In genomic region chr6:95704626-95705025, GRCm38 (mm10) we compare ENCODE assay signal across 15 mouse cellular contexts.
"Had no signal": no experiment of that assay in that cellular context is flagged by ENCODE, and none has a peak within 500 bp of the region (broad histone marks: within the 10 kb centered on the region; RNA-seq: fewer than 3 reads in every experiment).

No protein-coding gene starts in this region.

- H3K27me3 ChIP-seq: limb, embryonic 15.5 days; liver, embryonic 13.5 days; neural tube, embryonic 15.5 days had no signal

- H3K9me3 ChIP-seq: limb, embryonic 15.5 days; liver, embryonic 13.5 days; midbrain, embryonic 10.5 days; neural tube, embryonic 15.5 days had no signal

- H3K4me2 ChIP-seq: limb, embryonic 15.5 days; liver, embryonic 13.5 days; neural tube, embryonic 15.5 days had no signal

- H3K4me1 ChIP-seq: limb, embryonic 15.5 days; neural tube, embryonic 15.5 days had no signal

- H3K9ac ChIP-seq: limb, embryonic 15.5 days; liver, embryonic 13.5 days; neural tube, embryonic 15.5 days had no signal

- H3K27ac ChIP-seq: limb, embryonic 15.5 days; liver, embryonic 13.5 days; midbrain, embryonic 10.5 days; neural tube, embryonic 15.5 days had no signal

- H3K4me3 ChIP-seq: limb, embryonic 15.5 days; liver, embryonic 13.5 days; midbrain, embryonic 10.5 days; myocyte; neural tube, embryonic 15.5 days had no signal

- DNase-seq: kidney, postnatal 25 days; layer of hippocampus, adult 9-11 months; layer of hippocampus, postnatal 36 days; liver, embryonic 13.5 days; lung, adult 18-20 months; lung, postnatal 4 days; midbrain, embryonic 14.5 days; right cerebral cortex, adult 18-20 months; right cerebral cortex, postnatal 25 days; thymus, postnatal 36 days had no signal

- H3K36me3 ChIP-seq: limb, embryonic 15.5 days; liver, embryonic 13.5 days; midbrain, embryonic 10.5 days; neural tube, embryonic 15.5 days had no signal

- ATAC-seq: lung, postnatal 0 days had no signal
